Mouse (Mus musculus) limb, embryonic 11.5 days (tissue): ENCODE data around the gene Fgd6. TPM values are rescaled to one million over a fixed set of nuclear protein-coding genes. Genes with fewer than 3 reads are reported as not detected.
A peak's percentile ranks its signal among the peaks of the same experiment; 100 is the strongest.

ENCODE experiments used
- ATAC-seq: fragments of 200-750 bp; cut with Nextera tagmentation; 2 replicates; pipeline ENCODE4 v1.8.0; 2017; ENCODE audit warnings: low read depth; ENCODE audit not compliant: insufficient number of reproducible peaks, low FRiP score, low TSS enrichment
- DNase-seq: peaks from one replicate; pipeline ENCODE4 v3.0.0-alpha.2; 2015; ENCODE audit warnings: low spot score
- H3K27ac ChIP-seq: fragments of 300-500 bp; sonication (generic); replicated peaks from 2 replicates; pipeline ENCODE4 v1.5.1; 2014; ENCODE audit warnings: low read depth, mild to moderate bottlenecking, low read length
- H3K27me3 ChIP-seq: fragments of 300-500 bp; sonication (generic); 2 replicates; pipeline ENCODE4 v1.6.1; 2014; ENCODE audit warnings: mild to moderate bottlenecking, low read length, mixed read lengths; ENCODE audit not compliant: control insufficient read depth, insufficient read depth
- H3K36me3 ChIP-seq: fragments of 300-500 bp; sonication (generic); 2 replicates; pipeline ENCODE4 v1.6.1; 2014; ENCODE audit warnings: mild to moderate bottlenecking, low read length, moderate library complexity, mixed read lengths; ENCODE audit not compliant: control insufficient read depth, insufficient read depth
- H3K4me1 ChIP-seq: fragments of 300-500 bp; sonication (generic); 2 replicates; pipeline ENCODE4 v1.6.1; 2014; ENCODE audit warnings: low read length, mixed read lengths; ENCODE audit not compliant: control insufficient read depth, insufficient read depth
- H3K4me2 ChIP-seq: fragments of 300-500 bp; sonication (generic); 2 replicates; pipeline ENCODE4 v1.6.1; 2014; ENCODE audit warnings: low read depth, mild to moderate bottlenecking, moderate library complexity; ENCODE audit not compliant: severe bottlenecking
- H3K4me3 ChIP-seq: fragments of 300-500 bp; sonication (generic); 2 replicates; pipeline ENCODE4 v1.5.1; 2014; ENCODE audit warnings: low read depth, low read length
- H3K9ac ChIP-seq: fragments of 300-500 bp; sonication (generic); 2 replicates; pipeline ENCODE4 v1.6.1; 2014; ENCODE audit warnings: mild to moderate bottlenecking, low read length
- H3K9me3 ChIP-seq: fragments of 300-500 bp; sonication (generic); 2 replicates; pipeline ENCODE4 v1.6.1; 2016; ENCODE audit warnings: low read length; ENCODE audit not compliant: control insufficient read depth
- WGBS: fragments of 180-500 bp; shearing (Covaris S2); extraction: QIAGEN DNeasy Blood & Tissue Kit; methylation state at CpG from one replicate; pipeline ENCODE4 v1.1.7; 2014; 5-methylcytosine and 5-hydroxymethylcytosine counted together
- polyA plus RNA-seq: library from polyadenylated mRNA; unstranded; fragments of >200 nt; fragmentation: Nextera tagmentation; extraction: Ambion mirVana; gene quantifications from 2 replicates; pipeline ENCODE4 v1.2.1, GENCODE M21; 2014

The Fgd6 gene
- polyA plus RNA-seq, 1 experiment from 2014 or later: 6.5 TPM

DNA sequence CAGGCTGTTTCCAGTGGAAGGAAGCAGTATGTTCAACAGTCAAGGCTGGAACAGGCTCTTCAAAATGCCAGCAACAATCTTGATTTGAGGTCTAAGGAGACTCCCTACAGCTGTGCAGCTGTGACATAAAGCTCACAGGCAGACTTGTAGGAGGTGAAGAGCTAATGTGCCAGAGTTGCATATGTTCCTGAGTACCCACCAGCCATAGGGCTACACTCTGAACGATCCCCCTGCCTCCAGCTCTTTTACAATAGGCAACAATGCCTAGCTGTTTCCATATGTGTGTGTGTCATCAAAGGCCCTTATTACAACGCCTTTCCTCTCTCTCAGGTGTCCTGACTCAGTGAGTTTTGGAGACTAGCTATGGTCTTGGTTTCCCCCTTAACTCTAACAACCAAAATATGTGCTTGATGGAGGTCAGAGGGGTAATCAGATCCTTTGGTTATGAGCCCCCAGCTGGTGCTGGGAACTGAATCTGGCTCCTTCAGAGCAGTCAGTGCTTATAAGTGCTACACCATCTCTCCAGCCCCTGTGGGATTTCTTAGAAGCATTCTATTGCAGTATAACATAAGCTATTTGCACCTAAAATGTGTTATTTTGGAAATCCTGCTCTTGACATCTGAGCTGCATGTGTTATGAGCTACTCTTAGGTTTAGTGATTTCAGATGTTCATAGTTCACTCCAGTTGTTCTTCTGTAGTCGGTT is 104.6 kb downstream of the Fgd6 start:
- H3K4me2 ChIP-seq: no peak overlapping the region
- no peaks in the 10 kb centered on the region for H3K9me3 ChIP-seq
- no peaks in the 10 kb centered on the region for H3K27me3 ChIP-seq
- DNase-seq (no peak), ATAC-seq (no peak)
- H3K27ac ChIP-seq: no peak overlapping the region
- 67% methylated on average over 3 of the region's 3 CpGs for WGBS
- no peaks in the 10 kb centered on the region; the same call in 1 of the 2 replicates for H3K36me3 ChIP-seq
- no peaks in the 10 kb centered on the region for H3K4me1 ChIP-seq
- H3K4me3 ChIP-seq: no peak overlapping the region
- no peak overlapping the region for H3K9ac ChIP-seq

DNA sequence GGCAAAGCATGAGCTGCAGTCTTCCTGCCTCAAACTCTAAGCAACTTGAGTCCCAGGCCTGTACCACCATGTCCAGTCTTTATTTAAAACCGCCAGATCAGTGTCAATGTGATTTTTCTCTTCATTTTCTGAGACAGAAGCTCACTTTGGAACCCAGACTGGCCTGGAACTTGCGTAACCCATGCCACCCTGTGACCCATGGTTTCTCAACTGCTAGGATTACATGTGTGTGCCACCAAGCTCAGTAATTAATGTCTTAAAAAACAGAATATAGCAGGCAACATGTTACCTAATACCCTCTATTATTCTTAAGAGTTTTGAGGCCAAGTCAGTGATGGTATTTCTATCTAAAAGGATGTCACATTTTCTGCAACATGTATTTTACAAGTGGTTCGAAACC is 106.6 kb downstream of the Fgd6 start:
- H3K27ac ChIP-seq: no peak overlapping the region
- no peak overlapping the region for H3K9ac ChIP-seq
- no peaks in the 10 kb centered on the region for H3K9me3 ChIP-seq
- DNase-seq (no peak), ATAC-seq (no peak)
- no peaks in the 10 kb centered on the region for H3K4me1 ChIP-seq
- no peak overlapping the region for H3K4me2 ChIP-seq
- H3K4me3 ChIP-seq: no peak overlapping the region
- H3K27me3 ChIP-seq: no peaks in the 10 kb centered on the region
- 96% methylated on average over 3 of the region's 3 CpGs for WGBS
- H3K36me3 ChIP-seq: no peaks in the 10 kb centered on the region; the same call in 1 of the 2 replicates

DNA sequence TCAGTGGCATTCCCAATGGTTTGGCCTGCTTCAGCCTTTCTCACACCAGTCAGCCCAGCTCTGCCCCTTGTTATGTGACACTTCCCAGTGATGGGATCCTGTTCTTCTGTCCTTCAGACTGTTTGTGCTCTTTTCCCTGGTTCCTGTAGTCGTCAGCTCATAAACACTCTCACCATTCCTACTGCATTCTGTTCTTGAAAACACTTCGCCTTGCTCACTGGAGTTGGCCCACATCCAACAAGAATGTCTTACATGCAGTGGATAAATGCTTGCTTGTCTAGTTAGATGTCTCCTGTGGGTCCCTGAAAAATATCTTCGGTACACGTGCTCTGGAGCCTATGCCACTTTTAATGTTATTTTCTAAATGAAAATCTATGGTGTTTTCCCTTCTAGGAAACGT is 108.8 kb downstream of the Fgd6 start:
- 86% methylated on average over 5 of the region's 5 CpGs for WGBS

DNA sequence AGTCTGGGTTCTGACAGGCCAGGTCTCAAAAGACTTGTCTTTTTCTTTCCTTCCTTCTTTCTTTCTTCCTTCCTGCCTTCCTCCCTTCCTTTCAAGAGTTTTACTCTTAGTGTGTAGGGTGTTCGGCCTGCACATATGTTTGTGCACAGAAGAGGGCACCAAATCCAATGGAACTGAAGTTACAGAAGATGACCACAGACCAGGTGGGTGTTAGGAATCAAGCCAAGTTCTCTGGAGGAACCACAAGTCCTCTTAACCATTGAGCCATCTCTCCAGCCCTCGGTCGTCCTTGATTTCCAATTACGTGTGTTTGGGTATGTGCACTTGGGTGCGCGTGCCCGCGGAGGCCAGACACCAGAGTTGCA is 111.6 kb downstream of the Fgd6 start:
- Histone ChIP-seq H3K4me3 (peak overlapping the region; percentile 65), H3K9me3 (no peaks in the 10 kb centered on the region), H3K4me1 (0 out of 2 replicates have a peak, but pooled peaks cover 6% of the 10 kb centered on the region), H3K36me3 (no peaks in the 10 kb centered on the region), H3K27me3 (no peaks in the 10 kb centered on the region), H3K27ac (no peak overlapping the region), H3K4me2 (peak overlapping the region; percentile 61), H3K9ac (peak overlapping the region; percentile 82)
- WGBS: 15% methylated on average over 8 of the region's 8 CpGs
- DNase-seq (no peak), ATAC-seq (0 out of 2 replicates have a peak, but pooled peaks have one; percentile 23)

More for the DNA sequence above, 108.8 kb downstream of the Fgd6 start:
- Histone ChIP-seq H3K9ac (no peak overlapping the region), H3K4me1 (0 out of 2 replicates have a peak, but pooled peaks cover 6% of the 10 kb centered on the region), H3K36me3 (no peaks in the 10 kb centered on the region; the same call in 1 of the 2 replicates), H3K4me3 (no peak overlapping the region), H3K27me3 (no peaks in the 10 kb centered on the region), H3K9me3 (no peaks in the 10 kb centered on the region), H3K4me2 (no peak overlapping the region), H3K27ac (no peak overlapping the region)
- ATAC-seq (no peak), DNase-seq (no peak)

DNA sequence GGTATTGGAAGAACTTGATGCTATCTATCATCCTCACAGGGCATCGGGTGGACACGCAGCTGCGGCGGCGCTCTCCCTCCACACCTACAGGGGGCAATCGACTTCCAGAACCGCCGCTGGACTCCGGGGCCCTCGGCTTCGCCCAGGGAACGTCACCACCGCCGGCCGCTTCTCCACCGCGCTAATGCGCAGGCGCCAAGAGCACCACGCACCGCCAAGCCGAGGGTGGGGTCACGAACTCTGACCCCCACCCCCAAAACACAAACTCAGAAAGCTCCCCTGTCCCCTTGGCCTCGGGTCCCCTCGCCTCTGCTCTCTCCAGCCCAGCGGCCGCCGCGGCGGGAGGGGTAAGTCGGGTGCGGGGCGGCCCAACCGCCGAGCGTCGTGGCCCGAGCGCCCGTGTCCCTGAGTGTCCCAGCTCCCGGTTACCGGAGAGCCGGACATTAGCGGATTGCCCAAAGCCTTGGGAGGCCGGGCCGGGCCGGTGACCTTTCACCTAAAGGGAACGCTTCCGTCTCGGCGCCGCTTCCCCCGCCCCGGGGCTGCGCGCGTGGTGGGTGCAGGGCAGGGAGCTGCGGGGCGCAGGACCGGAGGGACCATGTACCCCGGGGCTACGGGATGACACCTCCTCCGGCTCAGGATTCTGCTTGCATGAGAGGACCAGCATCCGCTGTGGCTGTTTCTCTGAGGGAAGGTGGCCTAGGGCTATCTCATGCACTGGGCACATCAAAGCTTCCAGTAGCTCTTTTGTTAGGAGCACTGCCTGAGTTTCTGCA is 112.1 kb downstream of the Fgd6 start, which contains the start of gene Nr2c1:
Gene Nr2c1, plus strand, starts transcription at position 268 of the 776 bp plus-strand sequence.
- Histone ChIP-seq H3K27me3 (no peaks in the 10 kb centered on the region), H3K4me3 (peak within 1 kb of the TSS; percentile 65), H3K4me1 (0 out of 2 replicates have a peak, but pooled peaks cover 6% of the 10 kb centered on the region), H3K27ac (peak within 1 kb of the TSS; percentile 82), H3K36me3 (no peaks in the 10 kb centered on the region), H3K9ac (peak within 1 kb of the TSS; percentile 82), H3K9me3 (no peaks in the 10 kb centered on the region), H3K4me2 (peak within 1 kb of the TSS; percentile 61)
- peak; percentile 89 for ATAC-seq
- DNase-seq: peak; percentile 91
- under 1% methylated on average over 51 of the region's 64 CpGs for WGBS

DNA sequence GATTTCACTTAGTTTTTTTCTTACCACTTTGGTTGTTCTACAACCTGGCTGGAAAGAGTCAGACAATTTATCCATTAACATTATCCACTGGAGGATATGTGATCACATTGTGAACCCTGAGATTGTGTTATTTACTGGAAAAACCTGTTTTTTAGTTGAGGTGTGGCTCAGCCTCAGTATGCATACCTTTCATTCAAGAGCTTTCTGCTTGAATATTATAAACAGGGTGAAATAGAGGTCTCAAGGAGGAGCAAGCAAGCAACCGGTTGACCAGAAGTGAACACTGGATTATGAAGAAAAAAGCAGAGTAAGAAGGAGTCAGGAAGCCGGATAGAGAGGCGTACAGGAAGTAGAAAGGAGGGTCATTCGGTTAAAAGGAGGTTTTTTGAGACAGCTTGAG is 115.7 kb downstream of the Fgd6 start:
- WGBS: 89% methylated on average over 4 of the region's 4 CpGs
- Histone ChIP-seq H3K9me3 (no peaks in the 10 kb centered on the region), H3K36me3 (no peaks in the 10 kb centered on the region), H3K4me1 (0 out of 2 replicates have a peak, but pooled peaks cover 6% of the 10 kb centered on the region), H3K4me2 (no peak overlapping the region), H3K27ac (no peak overlapping the region), H3K4me3 (no peak overlapping the region), H3K27me3 (no peaks in the 10 kb centered on the region), H3K9ac (no peak overlapping the region)
- ATAC-seq (no peak), DNase-seq (no peak)

DNA sequence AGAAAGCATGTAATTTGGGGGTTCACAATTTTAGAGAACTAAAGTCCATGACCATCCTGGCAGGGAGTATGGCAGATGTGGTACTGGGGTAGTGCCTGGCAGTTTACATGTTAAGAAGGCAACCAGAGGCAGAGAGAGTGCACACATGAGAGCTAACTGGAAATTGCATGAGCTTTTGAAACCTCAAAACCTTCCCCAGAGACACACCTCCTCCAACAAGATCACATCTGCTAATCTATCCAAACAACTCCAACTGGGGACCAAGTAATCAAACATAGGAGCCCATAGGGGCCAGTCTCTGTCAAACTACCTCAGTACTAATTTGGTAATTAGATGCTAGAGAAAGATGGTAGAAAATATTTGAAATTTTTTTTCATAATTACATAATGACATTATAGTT is 118.0 kb downstream of the Fgd6 start:
- ATAC-seq: no peak
- DNase-seq: no peak
- no peak overlapping the region for H3K4me2 ChIP-seq
- H3K9ac ChIP-seq: no peak overlapping the region
- H3K27me3 ChIP-seq: no peaks in the 10 kb centered on the region
- peaks cover 2% of the 10 kb centered on the region; the same call in 1 of the 2 replicates for H3K36me3 ChIP-seq
- H3K27ac ChIP-seq: no peak overlapping the region
- H3K4me3 ChIP-seq: no peak overlapping the region
- no peaks in the 10 kb centered on the region for H3K9me3 ChIP-seq
- 0 out of 2 replicates have a peak, but pooled peaks cover 4% of the 10 kb centered on the region for H3K4me1 ChIP-seq

DNA sequence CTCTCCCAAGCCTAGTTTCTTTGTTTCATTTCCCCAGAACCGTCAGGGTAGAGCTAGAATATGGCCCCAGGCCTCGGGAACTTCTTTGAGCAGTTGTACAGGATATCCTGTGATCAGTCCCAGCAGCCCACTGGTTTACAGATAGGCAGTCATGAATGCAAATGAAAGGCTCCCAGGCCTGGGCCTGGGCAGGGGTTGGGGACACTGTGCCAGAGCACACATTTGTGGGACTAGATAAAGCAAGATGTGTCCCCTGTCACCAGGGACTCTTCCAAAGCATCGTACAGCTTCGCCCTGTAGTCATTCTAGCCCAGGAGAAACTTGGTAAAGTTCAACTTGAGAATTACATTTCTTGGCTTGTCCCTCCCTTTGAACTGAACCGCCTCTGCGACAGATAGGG is 123.2 kb downstream of the Fgd6 start:
- ATAC-seq (no peak), DNase-seq (no peak)
- H3K9ac ChIP-seq: no peak overlapping the region
- no peaks in the 10 kb centered on the region for H3K9me3 ChIP-seq
- no peaks in the 10 kb centered on the region for H3K4me1 ChIP-seq
- H3K27me3 ChIP-seq: no peaks in the 10 kb centered on the region
- H3K36me3 ChIP-seq: peaks cover 9% of the 10 kb centered on the region; the same call in 1 of the 2 replicates
- WGBS: 94% methylated on average over 6 of the region's 6 CpGs
- H3K4me2 ChIP-seq: no peak overlapping the region
- H3K4me3 ChIP-seq: no peak overlapping the region
- H3K27ac ChIP-seq: no peak overlapping the region
